In genomic region chr12:91307733-91308132, GRCm38 (mm10) we compare ENCODE assay signal across 23 mouse cellular contexts.
DNase-seq lines count a peak whose midpoint lies in the region; ATAC-seq and TF ChIP-seq lines count a peak whose summit lies in the region.
"Had no signal": no experiment of that assay in that cellular context is flagged by ENCODE, and none has a peak within 500 bp of the region (broad histone marks: within the 10 kb centered on the region; RNA-seq: fewer than 3 reads in every experiment).

No protein-coding gene starts in this region.

- H3K4me3 ChIP-seq in liver, embryonic 14.5 days (ENCODE audit: insufficient read depth in 1 of 2, low read depth in 2 of 2, low read length in 2 of 2) = no peak overlapping the region
- no peak overlapping the region for H3K4me3 ChIP-seq in kidney, embryonic 15.5 days (replicated peaks)
- H3K4me3 ChIP-seq: embryonic facial prominence, embryonic 13.5 days; embryonic facial prominence, embryonic 15.5 days; forebrain, embryonic 12.5 days had no signal

- peak in 1 of 3 experiments; percentile 17 for DNase-seq in liver, embryonic 14.5 days (ENCODE audit: low read depth in 3 of 3, low spot score in 3 of 3)
- DNase-seq in liver (no peak), NIH3T3 (ENCODE audit: low read depth) (peak; percentile 10)
- no peak for DNase-seq in thymus, postnatal 25 days
- DNase-seq: adrenal gland, adult 8-10 months; adrenal gland, postnatal 14 days; adrenal gland, postnatal 36 days; cerebellum, adult 11 months; cerebellum, adult 18-20 months; cerebellum, adult 8-10 months; cerebellum, adult 9-11 months; cerebellum, postnatal 14 days; cerebellum, postnatal 36 days; embryo, embryonic 11 days had no signal

- no peak overlapping the region for H3K4me2 ChIP-seq in liver, embryonic 14.5 days (ENCODE audit: low read depth)
- H3K4me2 ChIP-seq in kidney, embryonic 15.5 days = no peak overlapping the region
- H3K4me2 ChIP-seq: embryonic facial prominence, embryonic 13.5 days; embryonic facial prominence, embryonic 15.5 days; forebrain, embryonic 12.5 days had no signal

- no peak overlapping the region for H3K27ac ChIP-seq in liver, embryonic 14.5 days
- H3K27ac ChIP-seq in kidney, embryonic 15.5 days = no peak overlapping the region
- H3K27ac ChIP-seq: embryonic facial prominence, embryonic 13.5 days; embryonic facial prominence, embryonic 15.5 days; forebrain, embryonic 12.5 days had no signal

- no peak overlapping the region for H3K9ac ChIP-seq in liver, embryonic 14.5 days (replicated peaks)
- no peak overlapping the region for H3K9ac ChIP-seq in kidney, embryonic 15.5 days
- H3K9ac ChIP-seq: embryonic facial prominence, embryonic 13.5 days; embryonic facial prominence, embryonic 15.5 days; forebrain, embryonic 12.5 days had no signal

- no peak for TF ChIP-seq CTCF in liver, embryonic 14.5 days (IDR thresholded peaks at IDR 0.05; ENCODE audit: low read depth)

- H3K9me3 ChIP-seq in liver, embryonic 14.5 days (ENCODE audit: control insufficient read depth, low read length) = no peaks in the 10 kb centered on the region
- H3K9me3 ChIP-seq in kidney, embryonic 15.5 days (replicated peaks) = no peaks in the 10 kb centered on the region
- H3K9me3 ChIP-seq: embryonic facial prominence, embryonic 13.5 days; embryonic facial prominence, embryonic 15.5 days; forebrain, embryonic 12.5 days; G1E had no signal

- no peaks in the 10 kb centered on the region; the same call in 1 of the 2 replicates for H3K36me3 ChIP-seq in liver, embryonic 14.5 days (replicated peaks; ENCODE audit: control insufficient read depth, insufficient read depth, low read depth)
- H3K36me3 ChIP-seq in kidney, embryonic 15.5 days = no peaks in the 10 kb centered on the region
- H3K36me3 ChIP-seq: embryonic facial prominence, embryonic 13.5 days; embryonic facial prominence, embryonic 15.5 days; forebrain, embryonic 12.5 days had no signal

- H3K4me1 ChIP-seq in liver, embryonic 14.5 days (replicated peaks; ENCODE audit: control insufficient read depth in 2 of 2, insufficient read depth in 2 of 2, low read length in 1 of 2) = no peaks in the 10 kb centered on the region
- no peaks in the 10 kb centered on the region for H3K4me1 ChIP-seq in kidney, embryonic 15.5 days
- H3K4me1 ChIP-seq: embryonic facial prominence, embryonic 13.5 days; embryonic facial prominence, embryonic 15.5 days; forebrain, embryonic 12.5 days had no signal

- 77% methylated on average over 3 of the region's 3 CpGs for WGBS in liver, embryonic 14.5 days (ENCODE audit: insufficient replicate concordance)
- 85% methylated on average over 3 of the region's 3 CpGs for WGBS in kidney, embryonic 15.5 days

- ATAC-seq in liver, embryonic 14.5 days (ENCODE audit: insufficient read depth) = peak; percentile 62
- ATAC-seq in erythroblast, adult 5-6 weeks (replicated peaks; ENCODE audit: low FRiP score, poor library complexity, severe bottlenecking) = peak; percentile 87
- no peak for ATAC-seq in activated CD4-positive, CD25-positive, alpha-beta regulatory T cell, adult 4 months
- ATAC-seq in kidney, embryonic 15.5 days (replicated peaks; ENCODE audit: low FRiP score) = no peak
- ATAC-seq: forebrain, embryonic 14.5 days; forebrain, embryonic 16.5 days had no signal

- TF ChIP-seq EP300 in liver, embryonic 14.5 days (IDR thresholded peaks at IDR 0.05; ENCODE audit: low read depth) = no peak

- H3K27me3 ChIP-seq in liver, embryonic 14.5 days (ENCODE audit: control insufficient read depth, insufficient read depth, low read length) = no peaks in the 10 kb centered on the region
- no peaks in the 10 kb centered on the region for H3K27me3 ChIP-seq in kidney, embryonic 15.5 days
- H3K27me3 ChIP-seq: embryonic facial prominence, embryonic 13.5 days; embryonic facial prominence, embryonic 15.5 days; forebrain, embryonic 12.5 days had no signal

Comparison
In these comparisons a context has a peak if more than half of its experiments do, and no peak if none do; other contexts are left out.
1. ATAC-seq: peak in liver, embryonic 14.5 days (single experiment) and erythroblast, adult 5-6 weeks (single experiment); none in activated CD4-positive, CD25-positive, alpha-beta regulatory T cell, adult 4 months (single experiment) and kidney, embryonic 15.5 days (single experiment).